Mouse (Mus musculus): ENCODE results near the gene Ntrk2.

Ntrk2 gene

GRCm38 (mm10) chr13:58923496-58923895 lies 117.1 kb downstream of the Ntrk2 start:
- no peak for DNase-seq (ENCODE audit: inconsistent age in 2 of 2, low spot score in 1 of 2)

DNA sequence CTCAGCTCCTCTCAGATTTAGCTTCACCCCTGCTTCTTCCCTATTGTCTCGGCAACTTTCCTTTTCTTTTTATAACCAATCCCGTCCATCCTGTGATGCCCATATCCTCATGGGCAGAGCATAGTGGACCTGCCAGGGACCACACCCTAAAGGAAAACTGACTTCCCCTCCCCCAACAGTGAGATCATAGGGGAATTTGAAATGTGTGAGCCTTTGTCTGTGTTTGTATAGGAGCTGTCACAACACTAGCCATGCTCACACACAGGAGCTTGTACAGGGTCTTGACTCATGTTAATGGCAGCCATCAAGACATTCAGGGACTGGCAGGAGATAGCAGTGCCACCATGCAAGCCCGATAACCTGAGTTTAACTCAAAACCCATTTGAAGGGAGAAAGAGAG lies 118.1 kb downstream of the Ntrk2 start:
- no peak for DNase-seq (ENCODE audit: inconsistent age in 2 of 2, low spot score in 1 of 2)

- DNase-seq (ENCODE audit: inconsistent age in 2 of 2, low spot score in 1 of 2), result no peak
Observed at GRCm38 (mm10) chr13:58927186-58927585, 120.8 kb downstream of the Ntrk2 start.

- no peak for DNase-seq (ENCODE audit: inconsistent age in 2 of 2, low spot score in 1 of 2)
Observed at GRCm38 (mm10) chr13:58927656-58928226, 121.4 kb downstream of the Ntrk2 start.

GRCm38 (mm10) chr13:58928668-58929436 lies 122.5 kb downstream of the Ntrk2 start:
- DNase-seq (ENCODE audit: inconsistent age in 2 of 2, low spot score in 1 of 2), result no peak

DNA sequence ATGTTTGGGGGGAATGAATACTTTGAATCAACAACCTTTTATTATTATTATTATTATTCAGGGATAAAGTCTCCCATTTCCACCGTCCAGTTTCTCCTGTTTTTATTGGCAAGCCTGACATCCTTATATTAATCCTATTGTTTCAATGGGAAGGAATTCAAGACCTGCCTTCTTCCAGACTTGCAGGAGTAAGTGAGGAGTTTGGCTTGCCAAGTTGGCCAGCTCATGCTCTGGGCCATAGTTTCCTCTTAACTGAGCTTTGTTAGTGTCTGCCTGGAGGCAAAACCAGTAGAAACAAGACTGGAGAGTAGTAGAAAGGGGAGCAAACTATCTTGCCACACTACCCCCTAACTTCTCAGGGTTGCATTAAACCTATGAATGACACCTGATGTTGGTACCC lies 123.8 kb downstream of the Ntrk2 start:
- no peak for DNase-seq (ENCODE audit: inconsistent age in 2 of 2, low spot score in 1 of 2)

DNA sequence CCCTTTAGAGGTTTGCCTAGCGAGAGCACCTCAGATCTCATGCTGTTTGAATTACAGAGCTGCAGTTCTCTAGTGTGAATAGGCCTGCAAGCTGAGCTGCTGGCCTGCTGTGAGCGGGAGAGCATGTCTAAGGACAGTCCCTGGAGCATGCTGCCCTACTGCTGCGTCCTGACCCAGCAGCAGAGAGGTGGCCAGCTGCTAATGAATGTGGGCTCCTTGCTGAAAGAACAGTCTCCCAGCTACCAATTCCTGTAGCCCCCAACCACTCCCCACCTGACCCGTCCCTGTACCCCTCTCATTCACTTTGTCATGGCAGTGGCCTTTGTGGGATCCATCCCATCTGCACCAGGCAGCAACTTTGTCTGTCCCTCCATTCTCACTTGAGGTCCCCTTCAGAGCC lies 126.8 kb downstream of the Ntrk2 start:
- DNase-seq (ENCODE audit: inconsistent age in 2 of 2, low spot score in 1 of 2), result no peak

DNA sequence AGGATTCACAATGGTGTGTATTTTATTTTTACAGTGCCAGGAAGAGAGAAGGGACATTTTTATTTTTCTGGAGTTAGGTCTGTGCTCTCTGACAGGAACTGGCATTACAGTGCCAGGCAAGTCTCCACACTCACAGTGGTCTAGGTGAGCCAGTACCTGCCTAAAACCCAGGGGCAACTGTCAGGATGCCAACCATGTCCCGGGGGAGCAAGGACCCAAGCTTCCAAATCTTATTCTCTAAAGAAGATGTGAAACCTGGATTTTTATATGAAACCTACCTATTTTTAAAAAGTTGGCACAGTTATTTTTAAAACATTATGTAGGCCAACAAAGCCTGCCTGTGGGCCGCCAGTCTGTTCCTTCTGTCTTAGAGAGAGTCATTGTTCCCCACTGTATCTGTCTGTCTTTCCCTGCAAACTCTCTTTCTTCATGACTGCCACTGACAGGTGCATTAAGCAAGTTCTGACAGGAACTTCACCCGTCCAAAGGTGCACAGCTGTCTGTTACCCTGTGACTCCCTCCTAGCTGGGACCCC lies 128.3 kb downstream of the Ntrk2 start:
- DNase-seq (ENCODE audit: inconsistent age in 2 of 2, low spot score in 1 of 2), result no peak

- DNase-seq (ENCODE audit: inconsistent age in 2 of 2, low spot score in 1 of 2), result no peak
Observed at GRCm38 (mm10) chr13:58935956-58936495, 129.7 kb downstream of the Ntrk2 start.

DNA sequence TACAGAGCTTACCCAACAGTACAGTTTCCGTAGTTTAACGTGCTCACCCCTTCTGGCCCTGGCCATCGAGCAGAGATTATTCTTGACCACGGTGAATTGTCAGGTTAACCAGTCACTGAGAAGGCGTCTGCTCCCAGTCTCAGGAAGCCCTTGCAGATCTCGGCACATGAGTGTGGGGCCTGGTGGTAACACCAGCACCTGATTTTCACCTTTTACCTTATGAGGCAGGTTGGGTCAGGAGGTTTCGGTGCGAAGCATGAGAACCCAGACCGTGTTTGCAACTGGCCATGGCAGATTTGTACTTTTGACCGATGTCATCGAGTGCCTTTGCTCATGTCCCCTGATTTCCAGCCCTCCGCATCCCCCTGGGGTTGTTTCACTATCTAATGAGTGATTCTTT lies 131.5 kb downstream of the Ntrk2 start:
- no peak for DNase-seq (ENCODE audit: inconsistent age in 2 of 2, low spot score in 1 of 2)

DNA sequence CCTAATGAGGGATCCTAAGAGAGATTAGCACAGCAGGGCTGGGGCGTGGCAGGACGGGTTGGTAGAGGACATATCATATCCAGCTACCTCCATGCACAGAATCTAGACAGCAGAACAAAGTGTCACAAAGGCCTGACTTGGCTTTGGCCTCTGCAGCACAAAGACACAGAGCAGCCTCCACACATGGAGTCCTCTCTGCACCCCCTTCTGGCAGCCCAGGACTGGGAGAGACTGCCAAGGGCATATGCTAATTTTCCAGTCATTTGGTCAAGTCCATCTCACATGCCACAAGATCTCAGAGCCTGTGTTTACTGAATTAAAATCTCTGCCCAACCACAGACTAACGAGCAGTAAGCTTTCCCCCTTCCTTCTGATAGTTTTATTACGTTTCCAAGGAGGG lies 132.1 kb downstream of the Ntrk2 start:
- DNase-seq (ENCODE audit: inconsistent age in 2 of 2, low spot score in 1 of 2), result peak; percentile 19 to 66

DNA sequence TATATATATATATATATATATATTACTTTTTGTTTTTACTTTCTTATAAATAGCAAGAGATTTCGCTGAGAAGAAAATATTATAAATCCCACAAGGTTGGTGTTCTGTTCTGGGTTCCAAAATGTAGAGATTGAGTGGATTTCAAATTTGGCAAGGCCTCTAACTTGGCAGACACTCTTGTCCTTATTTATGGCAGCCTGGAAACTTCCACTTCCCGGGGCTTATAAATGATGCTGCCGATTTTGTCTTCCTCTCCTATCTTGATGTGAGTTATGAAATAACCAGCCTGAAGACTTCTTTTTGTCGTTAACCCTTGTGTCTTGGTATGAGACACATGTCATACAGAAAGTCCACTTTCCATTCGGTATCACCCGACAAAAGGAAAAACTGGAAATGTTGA lies 133.8 kb downstream of the Ntrk2 start:
- peak in 1 of 2 experiments; percentile 54 for DNase-seq (ENCODE audit: inconsistent age in 2 of 2, low spot score in 1 of 2)

- no peak for DNase-seq (ENCODE audit: inconsistent age in 2 of 2, low spot score in 1 of 2)
Observed at GRCm38 (mm10) chr13:58940798-58941197, 134.4 kb downstream of the Ntrk2 start.

GRCm38 (mm10) chr13:58945781-58946180 lies 139.4 kb downstream of the Ntrk2 start:
- no peak for DNase-seq (ENCODE audit: inconsistent age in 2 of 2, low spot score in 1 of 2)

- no peak for DNase-seq (ENCODE audit: inconsistent age in 2 of 2, low spot score in 1 of 2)
Observed at GRCm38 (mm10) chr13:58946589-58946988, 140.2 kb downstream of the Ntrk2 start.

DNA sequence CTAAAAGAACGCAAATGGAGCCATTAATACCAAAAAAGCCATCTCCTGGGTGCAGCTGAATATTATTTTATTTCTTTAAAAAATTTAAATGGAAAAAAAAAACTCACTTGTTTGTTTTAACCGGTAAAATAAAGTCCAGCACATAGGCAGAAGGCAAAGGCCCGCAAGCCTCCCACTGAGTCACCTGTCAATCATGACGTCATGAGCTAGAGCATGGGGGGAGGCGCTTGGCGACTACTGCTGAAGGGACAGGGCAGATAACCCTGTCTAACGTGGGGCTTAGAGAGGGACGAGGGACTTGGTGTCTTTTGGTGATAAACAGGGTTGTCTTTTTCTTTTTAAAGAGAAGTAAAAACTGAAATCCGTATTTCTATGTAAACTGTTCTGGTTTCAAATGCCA lies 140.7 kb downstream of the Ntrk2 start:
- no peak for DNase-seq (ENCODE audit: inconsistent age in 2 of 2, low spot score in 1 of 2)

DNA sequence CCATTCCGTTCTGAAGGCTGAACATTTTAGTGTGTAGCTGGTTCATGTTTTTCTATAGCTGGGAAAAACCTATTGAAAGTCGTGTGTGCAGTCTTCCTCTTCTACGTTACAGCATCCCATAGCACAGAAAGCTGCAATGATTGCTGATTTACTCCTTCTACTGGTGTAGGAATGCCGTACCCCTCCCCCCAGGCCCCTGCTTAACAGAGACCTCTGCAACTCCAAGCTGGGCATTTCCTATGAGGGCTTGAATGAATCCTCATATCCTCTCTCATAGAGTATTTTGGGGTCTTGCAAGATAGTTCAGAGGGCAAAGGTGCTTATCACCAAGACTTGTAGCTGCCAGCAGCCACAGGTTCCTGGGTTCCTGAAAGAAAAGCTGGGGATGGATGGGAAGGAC lies 148.0 kb downstream of the Ntrk2 start:
- no peak for DNase-seq (ENCODE audit: inconsistent age in 2 of 2, low spot score in 1 of 2)

DNA sequence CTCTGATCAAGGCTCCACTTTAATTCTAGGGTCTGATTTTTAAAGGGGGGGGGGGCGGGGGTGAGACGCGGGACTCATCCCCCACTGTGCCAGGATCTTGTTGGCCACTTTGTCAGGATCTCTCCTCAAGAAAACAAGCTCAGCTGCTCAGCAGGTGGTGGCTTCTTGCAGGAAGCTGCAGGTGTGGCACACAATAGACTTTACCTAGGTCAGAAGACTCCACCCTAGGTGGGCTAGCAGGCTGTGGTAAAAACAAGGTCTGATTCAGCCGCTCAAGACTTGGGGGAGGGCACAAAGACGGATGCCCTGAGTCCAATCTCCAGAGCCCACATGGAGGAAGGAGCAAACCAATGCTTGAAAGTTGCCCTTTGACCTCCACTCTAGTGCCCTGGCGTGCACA lies 148.4 kb downstream of the Ntrk2 start:
- DNase-seq (ENCODE audit: inconsistent age in 2 of 2, low spot score in 1 of 2), result no peak

DNA sequence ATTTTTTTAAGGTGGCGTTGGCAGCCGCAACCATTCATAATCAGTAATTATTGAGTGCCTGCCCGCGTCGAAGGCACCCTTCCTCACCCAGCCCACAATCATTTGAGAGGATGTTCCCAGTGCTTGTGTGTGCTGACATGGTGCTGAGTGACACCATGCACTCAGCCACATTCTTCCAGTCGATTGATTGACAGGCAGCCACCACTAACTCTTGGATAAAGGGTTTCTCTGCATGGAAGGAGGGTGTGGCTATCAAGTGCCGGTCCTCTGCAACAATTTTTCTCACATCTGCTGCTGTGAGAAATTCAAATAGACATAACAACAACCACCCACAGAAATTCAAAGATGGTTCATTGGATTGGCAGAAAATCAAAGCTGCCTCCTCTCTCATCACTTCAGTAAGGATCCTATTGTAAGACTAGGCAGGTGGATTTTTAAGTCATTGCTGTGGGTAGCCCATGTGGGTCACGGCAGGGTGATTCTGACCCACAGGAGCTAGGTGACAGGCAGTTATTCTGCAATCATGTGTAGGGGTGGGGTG lies 148.9 kb downstream of the Ntrk2 start:
- no peak for DNase-seq (ENCODE audit: inconsistent age in 2 of 2, low spot score in 1 of 2)

GRCm38 (mm10) chr13:58958171-58958904 lies 152.0 kb downstream of the Ntrk2 start:
- DNase-seq (ENCODE audit: inconsistent age in 2 of 2, low spot score in 1 of 2), result no peak

DNA sequence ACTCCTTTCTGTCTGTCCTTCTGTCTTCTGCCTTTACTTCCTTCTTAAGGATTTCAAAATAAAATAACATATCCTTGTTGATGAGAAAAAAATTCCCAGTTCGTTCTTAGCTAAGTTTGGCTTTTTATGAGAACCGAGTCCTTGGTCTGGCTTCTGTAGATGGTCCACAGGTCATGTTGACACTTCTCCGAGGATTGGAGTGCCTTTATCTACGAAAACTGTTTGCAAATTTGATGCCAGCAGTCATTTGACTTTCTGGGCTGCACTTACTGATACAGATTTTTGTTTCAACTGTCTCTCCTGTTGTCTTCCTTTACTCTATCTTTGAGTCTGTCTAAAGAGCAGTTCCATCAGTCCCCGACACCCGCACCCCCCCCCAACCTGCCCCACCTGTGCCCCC lies 154.0 kb downstream of the Ntrk2 start:
- DNase-seq (ENCODE audit: inconsistent age in 2 of 2, low spot score in 1 of 2), result no peak

Measured in adrenal gland, adult (tissue).